Mouse (Mus musculus): ENCODE measurements around the gene Ltbp1. TPM values are rescaled to one million over a fixed set of nuclear protein-coding genes. Genes with fewer than 3 reads are reported as not detected.

Ltbp1 gene
- total RNA-seq, 2 experiments from 2014 or later: 0.48 to 0.67 TPM

DNA sequence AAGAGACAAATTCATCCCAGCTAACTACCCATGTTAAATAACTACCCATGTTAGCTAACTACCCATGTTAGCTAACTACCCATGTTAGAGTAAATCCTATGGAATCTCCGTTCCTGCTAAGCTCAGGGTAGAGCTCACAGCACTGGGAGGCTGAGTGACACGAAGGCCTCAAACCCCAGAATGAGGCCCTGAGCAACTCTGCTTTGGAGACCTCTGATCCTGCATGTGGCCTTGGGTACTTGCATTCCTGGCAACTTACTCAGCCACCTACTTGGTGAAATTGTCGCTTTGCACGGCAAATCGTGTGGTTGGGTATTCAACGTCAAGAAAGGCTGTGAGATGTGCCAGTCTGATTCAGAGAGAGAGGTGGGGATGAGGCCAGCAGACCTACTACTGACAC lies 50.6 kb downstream of the Ltbp1 start:
- ATAC-seq (ENCODE audit: poor library complexity, severe bottlenecking): no peak

DNA sequence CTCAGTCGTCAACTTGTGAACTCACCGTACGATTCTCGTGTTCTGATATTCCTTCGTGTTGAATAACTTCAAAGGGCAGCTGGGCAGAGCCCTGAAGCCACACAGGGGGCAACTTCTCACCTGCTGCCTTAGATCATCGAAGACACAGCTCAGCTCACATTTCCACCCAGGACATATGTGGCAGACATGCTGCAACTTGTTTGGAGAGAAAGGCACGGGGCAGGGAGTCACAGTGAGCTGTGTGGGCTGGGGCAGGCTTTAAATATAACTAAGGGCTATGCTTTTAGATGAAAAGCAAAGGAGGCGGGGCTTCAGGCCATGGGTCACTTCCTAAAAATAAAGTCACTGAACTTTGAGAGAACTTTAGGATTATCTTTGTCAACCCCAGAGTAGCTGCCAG lies 51.3 kb downstream of the Ltbp1 start:
- ATAC-seq (ENCODE audit: poor library complexity, severe bottlenecking): no peak

DNA sequence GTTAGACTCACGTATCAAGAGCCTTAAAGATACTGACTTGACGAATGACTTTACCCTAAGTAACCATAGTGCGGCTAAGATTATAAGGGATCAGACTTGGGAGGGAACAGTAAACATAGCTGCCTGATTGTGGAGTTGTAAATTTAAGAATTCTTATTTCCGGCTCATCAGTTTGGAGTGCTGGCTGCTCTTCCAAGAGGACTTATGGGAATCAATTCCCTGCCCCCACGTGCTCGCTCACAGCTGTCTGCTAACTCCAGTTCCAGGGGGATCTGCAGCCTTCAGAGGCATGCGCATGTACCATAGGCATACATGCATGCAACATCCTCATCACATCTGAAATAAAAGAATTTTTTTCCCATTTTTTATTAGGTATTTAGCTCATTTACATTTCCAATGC lies 61.0 kb downstream of the Ltbp1 start:
- ATAC-seq (ENCODE audit: poor library complexity, severe bottlenecking): no peak

DNA sequence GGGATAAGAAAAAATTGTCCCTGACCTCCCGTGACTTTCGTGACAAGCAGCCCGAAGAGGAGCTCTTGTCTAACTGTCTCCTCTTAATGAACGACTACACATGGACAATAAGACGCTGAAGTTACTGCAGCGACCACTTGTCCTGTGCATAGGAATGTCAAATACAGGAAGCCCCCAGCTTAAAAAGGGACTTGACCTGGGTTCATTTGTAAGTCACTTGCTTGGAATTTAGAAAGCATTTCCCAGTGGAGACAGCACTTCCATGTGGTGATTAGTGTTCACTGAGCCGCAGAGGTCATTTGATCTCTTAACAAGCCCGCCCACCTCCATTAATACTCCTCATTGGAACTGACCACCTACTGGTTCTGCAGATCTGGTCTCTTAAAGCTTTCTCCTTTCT lies 61.9 kb downstream of the Ltbp1 start:
- no peak for ATAC-seq (ENCODE audit: poor library complexity, severe bottlenecking)

DNA sequence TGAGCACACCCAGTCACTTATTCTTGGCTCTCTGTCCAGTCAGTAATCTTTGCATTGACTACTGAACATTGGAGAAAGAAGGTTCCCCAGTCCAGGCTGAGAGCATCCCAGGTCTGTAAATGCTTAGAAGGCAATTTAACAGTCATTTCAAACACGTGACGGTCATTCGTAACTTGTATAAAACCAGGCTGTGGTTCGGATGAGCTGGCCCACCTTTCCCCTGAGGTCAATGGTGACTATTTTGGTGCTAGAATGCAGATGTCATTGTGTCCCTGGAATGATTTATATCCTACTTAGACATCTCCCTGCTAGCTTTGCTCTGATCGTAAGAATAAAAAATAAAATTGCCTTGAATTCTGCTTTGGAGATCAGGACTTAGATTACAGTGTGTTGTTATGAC lies 63.9 kb downstream of the Ltbp1 start:
- no peak for ATAC-seq (ENCODE audit: poor library complexity, severe bottlenecking)

DNA sequence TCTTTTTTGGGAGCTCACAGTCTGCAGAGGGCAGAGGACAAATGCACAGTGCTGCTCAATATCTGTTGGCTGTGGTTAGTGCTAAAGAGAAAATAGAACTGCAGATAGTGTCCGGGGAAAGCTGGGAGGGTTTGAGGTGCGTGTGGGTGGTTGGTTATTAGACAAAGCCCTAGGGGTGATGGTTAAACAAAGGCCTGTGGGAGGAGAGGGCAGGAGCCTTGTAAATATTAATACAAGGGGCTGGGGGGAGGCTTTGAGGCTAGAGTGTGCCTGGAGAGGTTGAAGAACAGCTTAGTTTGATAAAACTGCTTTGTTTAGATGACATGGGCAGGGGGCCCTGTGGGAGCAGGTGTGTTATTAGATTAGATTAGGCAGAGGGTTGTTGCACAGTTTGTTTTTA lies 65.8 kb downstream of the Ltbp1 start:
- ATAC-seq (ENCODE audit: poor library complexity, severe bottlenecking): no peak

DNA sequence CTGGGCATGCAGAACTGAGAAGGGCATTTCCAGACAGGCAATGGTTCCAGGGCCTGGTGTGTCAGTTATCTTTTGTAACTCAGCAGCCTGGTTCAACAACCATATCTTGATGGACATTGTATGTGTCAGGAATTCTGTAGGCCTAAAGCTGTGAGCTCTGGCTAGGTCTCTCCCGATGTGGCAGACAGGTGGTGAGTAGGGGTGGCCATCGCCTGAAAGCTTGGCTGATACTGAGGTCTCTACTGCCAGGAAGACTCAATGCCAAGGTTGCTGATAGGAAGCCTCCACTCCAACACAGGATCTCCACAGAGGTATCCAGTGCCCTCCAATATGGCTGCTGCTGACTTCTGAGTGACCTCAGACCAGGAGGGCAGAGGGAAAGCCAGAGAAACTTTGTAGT lies 66.4 kb downstream of the Ltbp1 start:
- no peak for ATAC-seq (ENCODE audit: poor library complexity, severe bottlenecking)

DNA sequence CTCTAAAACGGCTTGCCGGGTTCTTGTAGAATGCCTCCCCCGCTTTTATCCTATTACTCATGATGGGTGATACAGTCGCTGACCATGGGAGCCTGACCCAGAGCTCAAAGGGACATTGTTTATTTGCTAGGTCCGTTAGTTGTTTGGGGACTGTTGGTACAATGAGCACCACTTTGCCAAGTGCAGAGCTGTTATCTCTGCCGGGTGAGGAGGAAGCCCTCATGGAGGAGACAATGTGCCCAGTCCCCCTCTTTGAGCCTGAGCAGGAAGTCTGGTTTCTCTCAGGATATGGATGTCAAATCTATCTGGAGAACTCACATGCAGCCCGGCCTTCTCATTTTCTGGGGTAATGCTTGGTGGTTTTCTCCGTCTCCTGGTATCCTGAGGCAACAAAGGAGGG lies 68.5 kb downstream of the Ltbp1 start:
- no peak for ATAC-seq (ENCODE audit: poor library complexity, severe bottlenecking)

DNA sequence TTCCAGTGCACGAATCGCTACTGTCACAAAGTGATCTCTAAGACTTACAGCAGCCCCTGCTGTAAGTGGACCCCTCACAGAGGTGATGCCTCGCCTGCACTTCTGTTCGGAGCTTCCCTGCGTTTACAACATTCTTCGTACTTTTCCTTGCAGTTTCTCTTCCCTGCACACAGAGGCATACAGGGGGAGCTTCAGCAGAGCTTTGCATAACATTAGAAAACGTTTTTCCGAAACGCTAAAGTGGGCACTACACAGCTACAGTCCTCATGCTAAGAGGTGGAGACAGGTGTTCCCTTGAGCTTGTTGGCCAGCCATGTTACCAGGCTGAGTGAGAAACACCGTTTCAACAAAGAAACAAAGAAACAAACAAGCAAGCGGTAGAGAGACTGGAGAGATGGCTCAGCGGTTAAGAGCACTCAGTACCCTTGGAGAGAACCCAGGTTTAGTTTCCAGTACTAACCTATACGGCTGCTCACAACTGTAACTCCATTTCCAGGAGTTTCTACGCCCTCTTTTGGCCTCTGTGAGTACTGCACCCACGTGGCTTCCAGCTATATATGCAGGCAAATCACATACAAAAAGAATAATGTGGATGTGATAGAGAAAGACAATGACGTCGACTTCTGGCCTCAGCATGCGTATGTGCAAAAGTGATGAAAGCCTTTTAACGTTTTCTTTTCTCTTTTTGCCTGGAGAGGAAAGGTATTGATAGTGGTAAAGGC lies 69.8 kb downstream of the Ltbp1 start:
- no peak for ATAC-seq (ENCODE audit: poor library complexity, severe bottlenecking)

DNA sequence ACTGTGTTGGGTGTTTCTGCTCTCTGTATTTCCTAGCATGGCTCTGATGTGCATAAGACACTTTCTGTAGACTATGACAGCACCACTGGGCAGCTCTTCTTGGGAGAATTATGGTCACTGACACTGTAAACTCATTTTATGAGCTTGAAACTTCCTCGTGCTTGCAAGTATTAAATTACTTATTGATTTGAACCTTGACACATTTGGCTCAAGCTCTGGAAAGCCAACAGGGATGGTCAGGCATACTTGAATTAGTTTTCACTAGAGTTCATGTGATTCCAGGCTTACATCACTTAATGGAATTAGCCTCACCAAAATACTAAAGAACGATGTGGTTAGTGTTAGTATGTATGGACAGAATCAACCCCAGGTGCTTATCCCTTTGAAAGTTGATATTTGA lies 76.0 kb downstream of the Ltbp1 start:
- ATAC-seq (ENCODE audit: poor library complexity, severe bottlenecking): no peak

DNA sequence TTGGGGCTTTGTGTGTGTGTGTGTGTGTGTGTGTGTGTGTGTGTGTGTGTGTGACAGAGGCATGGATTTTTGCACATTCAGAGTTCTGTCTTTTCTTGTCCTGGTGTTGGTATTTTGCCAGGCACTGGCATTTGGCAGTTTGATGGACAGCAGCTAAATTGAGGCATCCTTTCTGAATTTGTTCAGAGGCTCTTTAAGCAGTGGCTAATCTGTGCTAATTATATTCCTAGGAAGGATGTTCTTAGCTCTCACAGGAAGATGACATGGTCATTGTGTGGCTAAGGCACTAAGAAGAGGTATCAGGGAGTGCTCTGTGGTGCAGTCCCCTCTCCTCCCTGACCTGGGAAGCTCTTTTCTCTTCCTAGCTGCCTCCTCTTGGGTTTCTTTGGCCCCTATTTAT lies 77.1 kb downstream of the Ltbp1 start:
- no peak for ATAC-seq (ENCODE audit: poor library complexity, severe bottlenecking)

DNA sequence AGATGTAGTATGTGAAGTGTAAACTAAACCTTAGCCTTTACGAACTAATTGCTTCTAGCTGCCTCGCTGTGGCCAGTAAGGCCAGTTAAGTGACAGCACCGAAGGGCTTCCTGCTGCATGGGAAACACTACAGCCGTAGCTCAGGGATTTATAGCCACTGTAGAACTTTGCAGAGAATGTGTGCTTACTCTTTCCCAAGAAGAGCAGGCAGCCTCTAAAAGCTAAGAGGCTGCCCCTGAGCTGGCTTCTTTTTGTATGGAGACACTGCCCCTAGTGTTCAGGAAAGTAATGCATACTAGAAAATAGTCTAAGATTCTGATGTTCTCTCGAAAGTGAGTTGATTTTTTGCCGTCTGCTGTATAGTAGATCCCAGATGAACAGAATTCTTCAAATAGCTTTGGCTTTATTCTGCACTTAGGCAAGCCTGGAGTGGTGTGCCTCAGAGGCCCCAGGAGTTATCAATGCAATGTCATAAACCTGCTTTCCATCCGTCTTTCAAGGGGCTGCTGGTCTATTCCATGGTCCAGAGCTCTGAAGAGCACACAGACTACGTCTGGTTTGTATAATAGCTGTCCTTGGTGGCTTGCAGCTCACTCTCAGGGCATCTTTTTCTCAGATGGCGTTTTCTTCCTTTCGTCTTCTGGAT lies 82.1 kb downstream of the Ltbp1 start:
- ATAC-seq (ENCODE audit: poor library complexity, severe bottlenecking): peak; percentile 43; the same call in 1 of the 2 replicates

DNA sequence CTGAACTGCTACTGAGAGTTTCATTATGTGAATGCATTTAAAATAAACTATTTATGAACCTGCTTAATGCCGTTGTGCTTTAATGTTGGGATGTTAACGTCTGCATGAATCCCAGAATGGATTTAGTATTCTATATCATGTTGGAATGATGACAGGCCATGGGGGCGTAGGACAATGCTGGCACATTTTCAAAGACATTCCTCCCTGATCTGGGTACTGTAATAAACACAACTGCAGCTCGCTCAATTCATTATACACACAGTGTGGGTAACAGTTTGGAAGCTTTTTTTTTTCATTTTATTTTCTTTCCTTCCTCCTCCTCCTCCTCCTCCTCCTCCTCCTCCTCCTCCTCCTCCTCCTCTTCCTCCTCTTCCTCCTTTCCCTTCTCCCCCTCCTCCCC lies 82.9 kb downstream of the Ltbp1 start:
- ATAC-seq (ENCODE audit: poor library complexity, severe bottlenecking): no peak

DNA sequence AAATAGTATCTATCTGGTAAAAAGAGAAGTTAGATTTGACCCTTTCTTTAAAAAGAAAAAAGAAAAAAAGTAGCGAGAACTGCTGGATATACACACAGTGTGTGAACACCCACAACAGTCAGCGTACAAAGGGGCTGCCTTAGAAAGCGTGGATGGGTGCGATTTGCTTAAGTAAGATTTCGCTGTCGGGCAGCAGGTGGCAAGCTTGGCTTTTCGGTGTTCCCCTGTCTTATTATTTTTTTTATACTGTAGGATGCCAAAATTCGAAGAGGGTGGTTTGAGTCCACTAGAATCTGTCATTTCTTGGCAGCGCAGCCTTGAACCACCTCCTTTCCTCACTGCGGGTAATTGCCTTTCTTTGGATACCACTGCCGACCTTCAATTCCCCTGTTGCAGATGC lies 83.4 kb downstream of the Ltbp1 start:
- no peak for ATAC-seq (ENCODE audit: poor library complexity, severe bottlenecking)

DNA sequence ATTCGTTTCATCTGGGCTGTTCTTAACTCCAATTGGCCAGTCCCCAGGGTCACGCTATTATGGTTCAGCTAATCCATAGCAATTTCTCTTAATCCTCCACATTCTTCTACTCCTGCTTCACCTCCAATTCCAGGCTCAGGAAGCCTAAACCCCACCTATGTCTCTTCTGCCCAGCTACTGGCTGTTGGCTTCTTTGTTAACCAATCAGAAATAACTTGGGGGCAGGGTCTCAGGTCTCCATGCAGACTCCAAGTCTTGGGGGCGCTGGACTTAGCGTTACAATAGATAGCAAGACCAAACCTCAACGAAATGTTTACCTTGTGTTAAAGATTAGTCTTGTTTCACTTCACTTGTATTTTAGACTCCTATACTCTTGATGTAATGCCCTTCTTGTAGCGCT lies 85.2 kb downstream of the Ltbp1 start:
- ATAC-seq (ENCODE audit: poor library complexity, severe bottlenecking): no peak

DNA sequence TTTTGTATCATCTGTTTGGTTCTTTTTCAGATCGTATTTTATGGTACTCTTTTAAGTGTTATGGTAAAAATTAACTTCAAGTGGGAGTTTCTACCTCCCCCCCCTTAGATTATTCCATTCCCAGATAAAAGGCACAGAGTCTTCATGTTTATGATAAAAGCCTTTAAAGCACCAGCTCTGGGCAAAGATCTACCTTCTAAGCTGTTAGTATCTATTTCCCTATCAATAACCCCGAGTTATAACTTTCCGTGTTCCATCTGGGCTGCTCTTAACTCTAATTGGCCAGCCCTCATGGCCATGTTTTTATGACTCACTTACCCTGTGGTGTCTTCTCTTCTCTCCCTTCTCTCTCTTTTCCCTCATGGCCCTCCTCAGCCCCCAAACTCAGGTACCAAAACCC lies 88.2 kb downstream of the Ltbp1 start:
- no peak for ATAC-seq (ENCODE audit: poor library complexity, severe bottlenecking)

DNA sequence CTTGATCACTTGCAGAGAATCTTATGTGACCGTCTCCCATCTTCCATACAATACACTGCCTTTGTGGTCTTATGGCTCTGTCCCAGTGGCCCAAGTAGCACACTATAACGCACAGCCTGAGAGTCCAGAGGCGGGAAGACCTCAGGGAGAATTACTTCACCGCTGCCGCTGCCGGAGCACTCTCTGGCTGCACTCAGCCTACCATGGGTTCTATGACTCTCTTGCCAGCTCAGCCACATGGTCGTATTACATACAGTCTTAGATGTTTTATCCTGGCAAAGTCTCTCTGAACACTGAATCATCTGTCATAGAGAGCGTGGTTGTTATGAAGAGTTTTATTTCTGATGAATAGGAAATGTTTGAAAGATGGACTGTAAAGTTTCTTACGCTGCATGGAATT lies 89.2 kb downstream of the Ltbp1 start:
- ATAC-seq (ENCODE audit: poor library complexity, severe bottlenecking): no peak

DNA sequence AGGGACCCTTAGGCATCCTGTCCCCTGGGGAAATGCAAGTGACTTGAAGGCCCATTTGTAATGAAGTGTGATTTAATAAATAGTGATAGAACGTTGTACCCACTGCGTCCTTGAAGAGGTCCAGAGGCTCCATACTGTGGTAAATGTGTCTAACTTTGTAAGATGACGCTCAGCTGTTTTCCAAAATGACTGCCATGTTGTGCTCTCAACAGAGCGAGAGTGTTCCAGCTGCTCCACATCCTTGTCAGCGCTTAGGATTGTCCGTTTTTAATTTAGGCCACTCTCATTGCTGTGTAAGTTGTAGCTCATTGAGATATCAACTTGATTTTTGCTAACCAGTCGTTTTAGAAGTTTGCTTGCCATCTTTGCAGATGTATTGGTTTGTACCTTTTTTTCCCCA lies 91.4 kb downstream of the Ltbp1 start:
- no peak for ATAC-seq (ENCODE audit: poor library complexity, severe bottlenecking)

DNA sequence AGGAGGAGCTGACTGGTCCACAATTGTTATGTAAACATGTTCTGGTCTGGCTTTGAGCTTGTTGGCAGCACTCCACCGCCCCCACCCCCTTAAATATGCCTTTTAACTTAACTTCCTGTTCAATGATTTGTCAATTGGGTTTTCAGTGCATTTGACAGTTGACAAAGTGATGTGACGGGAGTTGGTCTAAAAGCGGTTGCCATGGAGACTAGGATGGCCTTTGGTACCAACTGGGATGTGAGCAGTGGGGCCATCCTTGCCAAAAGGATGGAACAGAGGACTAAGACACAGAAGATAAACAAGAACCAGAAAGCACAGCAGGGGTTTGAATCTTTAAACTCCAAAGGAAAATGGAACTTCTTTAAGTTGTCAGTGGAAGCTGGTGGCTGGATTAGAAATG lies 92.0 kb downstream of the Ltbp1 start:
- no peak for ATAC-seq (ENCODE audit: poor library complexity, severe bottlenecking)

DNA sequence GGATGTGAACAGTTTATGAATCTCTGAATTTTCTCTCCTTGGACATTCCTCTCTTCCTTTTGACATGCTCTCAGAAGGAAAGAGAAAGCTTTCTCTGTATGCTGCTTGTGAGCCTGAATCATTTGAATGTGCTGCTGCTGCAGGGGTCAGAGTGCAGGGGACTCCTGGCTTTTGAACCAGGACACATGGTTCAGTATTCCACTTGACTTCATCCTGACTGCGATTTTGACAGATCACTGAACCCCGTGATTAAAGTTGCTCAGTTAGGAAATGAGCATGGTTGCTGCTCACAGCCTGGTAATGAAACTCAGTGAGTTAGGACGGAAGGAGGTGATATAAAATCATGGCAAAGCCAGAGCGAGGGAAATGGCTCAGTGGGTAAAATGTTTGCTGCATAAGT lies 95.8 kb downstream of the Ltbp1 start:
- ATAC-seq (ENCODE audit: poor library complexity, severe bottlenecking): no peak

DNA sequence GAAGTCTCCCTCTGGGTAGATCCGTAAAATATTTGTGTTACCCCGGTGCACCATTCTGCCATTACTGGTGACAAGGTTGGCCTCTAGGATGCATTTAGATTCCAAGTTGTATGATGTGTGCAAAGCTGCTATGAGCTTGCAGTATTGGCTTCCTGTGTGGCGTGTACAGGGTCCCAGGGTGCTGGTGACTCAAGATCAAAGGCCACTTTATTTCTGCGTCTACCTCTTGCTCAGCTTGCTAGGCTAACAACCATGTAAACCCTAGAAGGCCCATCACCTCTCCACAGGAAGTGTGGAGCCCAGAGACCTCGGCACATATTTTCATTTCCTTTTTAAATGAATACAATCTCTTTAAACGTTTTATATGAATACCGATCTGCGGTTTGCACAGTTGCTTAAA lies 96.6 kb downstream of the Ltbp1 start:
- ATAC-seq (ENCODE audit: poor library complexity, severe bottlenecking): no peak

DNA sequence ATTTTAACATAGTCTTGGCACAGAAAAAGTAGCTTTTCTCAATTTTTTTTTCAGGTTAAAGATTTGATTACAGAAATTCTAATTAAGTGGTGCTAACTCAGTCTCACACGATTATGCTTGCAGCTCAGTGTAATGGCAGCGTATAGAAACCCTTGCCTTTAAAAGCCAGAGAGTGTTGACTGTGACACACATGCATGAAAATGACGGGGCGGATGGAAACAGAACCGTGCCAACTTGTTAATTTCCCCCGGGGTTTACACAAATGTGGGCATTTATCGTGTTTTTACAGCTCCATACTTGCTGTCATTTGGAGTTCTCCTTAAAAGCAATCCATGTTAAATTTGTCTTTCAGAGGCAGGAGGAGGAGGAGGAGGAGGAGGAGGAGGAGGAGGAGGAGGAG lies 102.0 kb downstream of the Ltbp1 start:
- ATAC-seq (ENCODE audit: poor library complexity, severe bottlenecking): no peak

DNA sequence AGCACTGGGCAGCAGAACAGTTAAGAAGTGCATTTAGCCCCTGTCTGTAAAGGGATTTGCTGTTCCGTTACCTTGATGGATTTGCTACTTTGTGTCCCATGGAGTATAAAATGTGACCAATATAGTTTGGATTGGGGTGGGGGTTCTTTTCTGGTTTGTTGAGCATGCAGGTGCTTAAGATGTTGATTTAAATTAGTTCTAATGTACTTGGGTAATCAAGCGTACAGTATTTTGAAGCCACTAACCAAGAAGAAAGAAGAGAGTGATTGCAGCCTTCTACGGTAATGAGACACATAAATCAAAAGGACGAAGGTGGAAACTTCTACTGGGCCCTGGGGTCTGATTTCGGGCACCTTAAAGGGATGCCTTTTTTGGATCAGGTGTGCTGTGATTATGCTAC lies 102.5 kb downstream of the Ltbp1 start:
- no peak for ATAC-seq (ENCODE audit: poor library complexity, severe bottlenecking)

Measured in megakaryocyte, adult 5-6 weeks (primary cell).